Mouse (Mus musculus): ENCODE results near the gene Sost. TPM values are rescaled to one million over a fixed set of nuclear protein-coding genes. Genes with fewer than 3 reads are reported as not detected.
"Not testable (repeated sequence)": the region's sequence is repeated elsewhere in the genome, so short reads cannot be mapped to it uniquely, and the experiment has no call there.

Sost gene
- under 1 TPM in 1 of 2 experiments, not detected in 1; 0.41 TPM for total RNA-seq (2021)
- long read RNA-seq, experiment 1 = 0 reads
- long read RNA-seq, experiment 2 = 0 reads

- DNase-seq = no peak
Observed at GRCm38 (mm10) chr11:101966965-101967614, at the start of gene Sost. TSS of gene Sost (minus strand) at chr11:101967015.

DNA sequence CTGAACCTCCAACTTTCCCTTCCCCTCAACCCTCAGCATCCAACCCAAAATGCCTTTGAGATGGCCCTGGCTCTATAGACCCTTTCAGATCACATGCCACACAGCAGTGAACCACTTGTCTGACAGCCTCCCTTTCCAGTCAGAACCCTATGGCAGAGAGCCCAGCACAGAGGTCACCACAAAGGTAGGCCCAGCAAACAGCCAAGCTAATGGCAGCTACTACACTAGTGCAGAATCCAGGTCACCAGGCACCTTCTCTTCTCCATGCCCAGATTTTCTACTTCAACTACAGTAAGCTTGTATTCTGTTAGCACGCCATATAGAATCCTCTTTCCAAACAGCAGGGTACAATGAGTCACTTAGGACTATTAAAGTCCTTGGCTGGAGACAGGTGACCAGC lies 49.3 kb upstream of the Sost start:
- DNase-seq = no peak

GRCm38 (mm10) chr11:102015472-102015871 lies 48.7 kb upstream of the Sost start:
- no peak for DNase-seq

DNA sequence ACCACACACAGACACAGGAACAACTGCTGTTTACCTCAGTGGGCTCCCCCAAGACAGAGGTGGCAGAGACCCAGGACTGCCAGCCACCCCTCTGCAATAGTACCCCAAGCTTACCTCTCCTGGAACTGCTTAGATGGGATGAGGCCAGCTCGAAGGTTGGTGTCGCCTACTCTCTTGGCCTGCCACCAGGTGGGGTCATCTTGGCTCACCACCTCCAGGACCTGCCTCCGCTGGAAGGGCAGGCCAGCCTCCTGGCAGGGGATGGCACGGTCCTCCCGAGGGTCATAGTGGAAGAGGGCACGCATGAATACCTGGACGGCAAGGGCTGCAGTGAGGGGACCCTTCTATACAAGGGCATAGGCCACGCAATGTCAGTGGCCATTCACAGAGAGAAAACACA lies 46.4 kb upstream of the Sost start:
- DNase-seq = no peak

DNA sequence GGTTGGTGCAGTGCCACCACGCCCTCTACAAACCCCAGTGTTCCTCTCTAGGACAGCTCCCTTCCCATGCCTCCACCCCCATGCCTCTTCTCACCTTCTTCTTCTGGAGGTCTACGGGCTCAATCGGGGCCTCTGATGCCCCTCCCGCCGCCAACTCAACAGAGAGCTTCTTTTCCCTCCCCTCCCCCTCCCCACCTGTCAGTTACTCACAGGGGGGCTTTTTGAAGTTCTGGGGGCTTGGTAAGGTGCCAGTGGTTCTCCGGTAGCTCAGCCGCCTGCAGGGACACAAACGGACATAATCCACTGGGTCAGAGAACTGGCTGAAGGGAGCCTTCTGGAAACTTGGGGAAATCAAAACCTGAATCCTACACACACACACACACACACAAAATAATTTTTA lies 44.7 kb upstream of the Sost start:
- no peak for DNase-seq

GRCm38 (mm10) chr11:102010140-102010539 lies 43.3 kb upstream of the Sost start:
- DNase-seq = no peak

DNA sequence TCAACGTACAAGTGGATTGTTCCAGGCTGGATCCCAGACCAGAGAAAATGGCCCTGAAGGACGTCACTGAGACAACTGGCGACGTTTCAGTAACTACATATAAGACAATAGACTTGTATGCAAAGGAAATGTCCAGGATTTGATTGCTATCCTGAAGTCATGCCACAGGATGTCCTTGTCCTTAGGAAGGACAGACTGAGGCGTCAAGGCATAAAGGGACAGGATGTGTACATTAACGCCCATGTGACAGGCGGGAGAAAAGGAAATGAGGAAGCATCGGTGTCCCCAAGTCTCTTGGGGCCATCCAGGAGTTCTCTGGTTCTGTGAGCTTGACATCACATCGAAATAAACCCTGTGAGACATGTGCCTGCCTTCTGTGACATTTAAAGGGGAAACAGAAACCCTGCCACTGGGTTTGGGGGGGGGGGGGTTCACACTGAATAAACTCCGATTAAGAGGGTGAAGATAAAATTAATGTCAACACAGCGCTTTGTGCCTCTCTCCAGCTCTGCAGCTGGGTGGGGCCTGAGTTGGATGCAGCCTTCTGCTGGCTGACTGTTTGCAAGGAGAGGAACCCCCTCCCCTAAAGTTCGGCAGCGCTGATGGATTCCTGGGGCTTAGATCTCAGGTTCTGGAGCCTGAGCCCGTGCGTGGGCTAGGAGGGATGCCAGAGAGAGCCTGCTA lies 42.3 kb upstream of the Sost start:
- no peak for DNase-seq

- DNase-seq = no peak
Observed at GRCm38 (mm10) chr11:102008372-102008771, 41.6 kb upstream of the Sost start.

DNA sequence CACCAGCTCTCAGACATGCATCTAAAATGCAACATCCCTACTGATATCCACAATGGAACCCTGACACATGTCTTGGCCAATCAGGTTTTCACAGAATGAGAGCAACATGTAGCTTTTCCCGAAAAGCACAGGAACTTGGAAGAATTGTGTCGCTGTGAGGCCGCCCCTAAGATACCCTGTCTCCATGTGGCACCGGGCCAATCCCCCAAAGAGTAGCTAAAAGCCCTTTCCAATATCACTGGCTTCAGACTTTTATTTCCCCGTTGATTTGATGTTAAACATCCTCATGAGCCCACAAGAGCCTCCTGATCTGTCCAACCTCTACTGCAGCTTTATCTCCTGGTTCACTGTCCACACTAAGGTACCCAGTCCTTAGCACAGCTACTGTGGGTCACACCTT lies 39.9 kb upstream of the Sost start:
- no peak for DNase-seq

DNA sequence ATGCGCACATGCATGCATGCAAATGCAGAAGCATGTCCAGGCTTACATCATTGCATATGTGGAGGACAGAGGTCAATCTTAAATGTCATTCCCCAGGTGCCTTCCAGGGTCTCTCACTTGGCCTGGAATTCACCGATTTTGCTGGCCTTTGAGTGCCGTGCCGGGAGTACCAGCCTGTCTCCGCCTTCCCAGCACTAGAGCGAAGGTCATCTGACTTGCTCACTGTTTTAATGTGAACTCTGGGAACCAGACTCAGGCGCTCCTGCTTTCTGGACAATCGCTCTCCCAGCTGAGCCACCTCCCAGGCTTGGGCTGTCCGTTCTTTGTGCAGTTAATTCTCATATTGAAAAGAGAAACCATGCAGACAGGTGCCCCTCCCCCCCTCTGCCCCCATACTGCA lies 39.5 kb upstream of the Sost start:
- DNase-seq = no peak

DNA sequence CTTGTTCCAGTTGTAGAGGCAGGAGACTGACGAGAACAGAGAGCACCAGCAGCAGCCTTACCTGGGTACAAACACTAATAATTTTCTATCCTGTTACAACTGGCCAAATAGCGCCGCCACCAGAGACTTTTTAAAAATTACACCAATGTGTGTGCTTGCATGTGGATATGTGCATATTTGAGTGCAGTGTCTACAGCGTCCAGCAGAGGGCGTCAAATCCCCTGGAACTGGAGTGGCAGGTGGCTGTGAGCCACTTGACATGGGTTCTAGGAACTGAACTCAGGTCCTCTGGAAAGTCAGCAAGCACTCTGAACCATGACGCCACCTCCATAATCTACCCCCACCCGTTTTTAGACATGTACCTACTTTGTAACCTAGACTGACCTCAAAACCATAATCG lies 37.4 kb upstream of the Sost start:
- DNase-seq = no peak

- no peak for DNase-seq
Observed at GRCm38 (mm10) chr11:101999466-101999865, 32.7 kb upstream of the Sost start.

DNA sequence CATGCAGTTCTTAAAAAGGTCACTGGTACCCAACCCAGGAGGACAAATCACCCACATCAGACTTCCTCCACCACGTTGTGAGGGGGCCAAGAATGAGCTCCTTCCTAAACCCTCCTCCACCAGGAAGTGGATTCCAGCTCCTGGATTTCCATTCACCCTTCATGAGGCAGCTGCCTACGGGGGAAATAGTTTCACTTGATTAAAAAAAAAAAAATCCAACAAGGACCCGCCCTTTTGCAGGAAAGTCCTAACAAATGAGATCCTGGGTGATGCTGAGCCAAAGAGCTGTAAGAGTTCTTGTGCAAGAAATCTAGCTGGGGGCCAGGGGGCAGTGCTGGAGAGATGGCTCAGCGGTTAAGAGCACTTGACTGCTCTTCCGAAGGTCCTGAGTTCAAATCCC lies 31.4 kb upstream of the Sost start:
- DNase-seq = no peak

DNA sequence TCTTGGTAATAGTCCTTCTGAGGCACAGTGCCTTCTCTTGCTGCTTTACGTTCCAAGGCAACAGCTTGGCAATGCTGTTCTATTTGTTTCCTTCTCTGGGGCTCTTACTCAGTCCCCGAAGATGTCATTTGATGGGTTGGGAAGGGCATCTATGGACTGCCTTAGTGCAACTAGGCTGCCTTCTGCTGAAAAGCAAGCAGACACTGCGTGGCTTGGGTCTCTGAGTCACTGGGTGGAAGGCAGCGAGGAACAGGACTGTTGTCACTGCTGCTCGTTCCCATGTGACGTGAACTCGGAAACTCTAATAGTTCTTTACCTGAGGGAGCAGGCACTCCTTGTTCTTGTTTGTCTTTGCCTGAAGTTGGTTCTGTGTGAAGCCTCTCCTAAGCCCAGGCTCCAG lies 29.1 kb upstream of the Sost start:
- no peak for DNase-seq

DNA sequence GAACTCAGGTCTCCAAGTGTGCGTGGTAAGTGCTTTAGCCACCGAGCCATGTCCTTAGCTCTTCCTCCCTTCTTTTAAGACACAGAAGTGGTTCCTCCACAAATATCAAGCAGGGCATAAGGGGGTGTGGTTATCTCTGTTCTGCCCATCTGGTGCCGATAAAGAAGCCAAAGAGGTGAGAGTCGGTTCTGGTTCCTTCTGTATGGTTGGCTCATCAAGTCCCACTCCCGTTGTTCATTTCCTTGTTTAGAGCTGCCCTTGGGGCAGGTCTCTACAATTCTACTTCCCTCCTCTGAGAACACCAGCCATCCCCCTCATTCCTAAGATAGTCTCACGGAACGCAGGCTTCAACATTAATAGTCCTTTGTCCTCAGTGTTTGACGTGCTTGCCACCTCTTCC lies 27.3 kb upstream of the Sost start:
- no peak for DNase-seq

GRCm38 (mm10) chr11:101992411-101992810 lies 25.6 kb upstream of the Sost start:
- no peak for DNase-seq

GRCm38 (mm10) chr11:101991813-101992212 lies 25.0 kb upstream of the Sost start:
- no peak for DNase-seq

DNA sequence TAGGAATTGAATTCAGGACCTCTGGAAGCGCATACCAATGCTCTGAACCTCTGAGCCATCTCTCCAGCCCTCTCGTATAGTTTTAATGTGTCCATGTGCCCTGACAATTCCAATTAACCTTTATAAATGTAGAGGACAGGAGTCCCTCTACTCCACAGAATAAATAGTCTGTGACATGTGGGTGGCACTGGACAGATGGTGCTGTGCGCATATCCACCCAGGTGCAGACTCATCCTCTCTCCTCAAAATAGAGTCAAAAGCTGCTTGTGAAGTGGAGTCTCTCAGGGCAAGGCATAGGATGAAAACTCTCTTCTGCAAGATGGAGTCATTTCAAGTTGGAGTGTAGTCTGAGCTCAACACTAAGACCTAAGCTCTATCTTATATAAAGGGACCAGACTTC lies 23.4 kb upstream of the Sost start:
- no peak for DNase-seq

DNA sequence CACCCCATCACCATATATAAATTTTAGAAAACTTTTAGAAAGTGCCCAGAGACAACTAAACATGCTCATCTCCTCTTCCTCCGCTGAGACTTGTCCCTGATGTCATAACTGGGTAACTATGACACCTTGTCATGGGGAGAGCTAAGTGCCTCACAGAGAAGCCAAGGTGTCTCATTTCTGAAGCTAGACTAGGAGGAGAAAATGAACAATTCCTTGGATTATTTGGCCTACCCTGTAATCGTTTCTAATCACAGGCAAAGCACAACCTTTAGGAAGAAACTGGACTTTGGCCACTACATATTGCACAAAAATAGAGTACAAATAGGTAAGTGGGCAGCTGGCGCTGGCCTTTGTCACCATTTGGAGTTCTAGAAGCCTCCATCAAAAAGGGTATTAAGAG lies 20.1 kb upstream of the Sost start, which contains the start of gene Dusp3:
Gene Dusp3 (minus strand): TSS at position 101 of the 400 bp plus-strand sequence.
- no peak for DNase-seq

GRCm38 (mm10) chr11:101985990-101986389 lies 19.2 kb upstream of the Sost start:
- DNase-seq = peak; percentile 84

GRCm38 (mm10) chr11:101985450-101985849 lies 18.6 kb upstream of the Sost start:
- DNase-seq = not testable (repeated sequence)

GRCm38 (mm10) chr11:101984054-101985025 lies 17.5 kb upstream of the Sost start, which contains the start of gene Cfap97d1:
TSS of gene Cfap97d1 (plus strand) at chr11:101984279.
- DNase-seq = peak; percentile 93

Data from gastrocnemius, postnatal 10 days (tissue).